Mouse (Mus musculus) brain, embryonic 18.5 days (tissue): ENCODE measurements around the gene Taok2.

Experiments used
- DNase-seq: peaks from one replicate; pipeline ENCODE4 v3.0.0-alpha.2; 2012; ENCODE audit warnings: low read depth, low spot score

Gene Taok2

GRCm38 (mm10) chr7:126825952-126826351, 58.6 kb downstream of the Taok2 start:
- no peak for DNase-seq

- no peak for DNase-seq
Measured at GRCm38 (mm10) chr7:126825403-126825802, 59.1 kb downstream of the Taok2 start.

- no peak for DNase-seq
Measured at GRCm38 (mm10) chr7:126823940-126824339, 60.6 kb downstream of the Taok2 start.

GRCm38 (mm10) chr7:126823202-126823711, 61.2 kb downstream of the Taok2 start:
- no peak for DNase-seq

- DNase-seq: no peak
Measured at GRCm38 (mm10) chr7:126822741-126823140, 61.8 kb downstream of the Taok2 start.

- DNase-seq: no peak
Measured at GRCm38 (mm10) chr7:126821835-126822511, 62.5 kb downstream of the Taok2 start.

GRCm38 (mm10) chr7:126818818-126819217, 65.7 kb downstream of the Taok2 start:
- no peak for DNase-seq

- no peak for DNase-seq
Measured at GRCm38 (mm10) chr7:126817595-126817994, 66.9 kb downstream of the Taok2 start.

GRCm38 (mm10) chr7:126816494-126816893, 68.0 kb downstream of the Taok2 start:
- DNase-seq: no peak

- no peak for DNase-seq
Measured at GRCm38 (mm10) chr7:126815726-126816222, 68.7 kb downstream of the Taok2 start.
